Comparison of ENCODE assay signal across 14 mouse cellular contexts in the genomic region with DNA sequence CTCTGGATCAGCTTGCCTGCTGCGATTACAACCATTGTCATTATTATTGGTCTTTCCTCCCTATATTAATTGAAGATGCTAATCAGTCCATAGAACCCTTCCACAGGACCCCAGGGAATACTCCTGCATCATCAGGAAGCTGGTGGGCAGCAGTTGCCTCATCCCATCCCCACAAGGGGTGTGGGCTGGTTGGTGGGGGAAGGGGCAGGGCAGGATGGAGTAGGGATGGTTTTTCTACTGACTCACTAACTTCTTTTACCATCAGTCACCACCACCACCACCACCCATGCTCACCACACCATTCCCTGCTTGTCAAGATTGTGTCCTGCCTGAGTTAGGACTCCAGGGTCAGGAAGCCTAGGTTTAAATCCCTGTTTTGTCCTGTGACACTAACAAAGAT. TPM values are rescaled to one million over a fixed set of nuclear protein-coding genes. Genes with fewer than 3 reads are reported as not detected.
"Had no signal": no experiment of that assay in that cellular context is flagged by ENCODE, and none has a peak within 500 bp of the region (broad histone marks: within the 10 kb centered on the region; RNA-seq: fewer than 3 reads in every experiment).

No protein-coding gene starts in this region.

- H3K9me3 ChIP-seq: limb, embryonic 10.5 days; limb, embryonic 13.5 days; liver, embryonic 12.5 days; liver, embryonic 15.5 days; lung, embryonic 15.5 days; stomach, embryonic 15.5 days had no signal

- DNase-seq: kidney, adult 9 months; right cerebral cortex, postnatal 14 days; spleen, adult 18-20 months; thymus, adult 18-20 months; thymus, postnatal 36 days had no signal

- H3K4me3 ChIP-seq: liver, embryonic 12.5 days; liver, embryonic 15.5 days had no signal

- H3K27me3 ChIP-seq: limb, embryonic 13.5 days; lung, embryonic 15.5 days; stomach, embryonic 15.5 days had no signal

- H3K9ac ChIP-seq: liver, embryonic 12.5 days; liver, embryonic 15.5 days; stomach, embryonic 15.5 days had no signal

- H3K4me2 ChIP-seq: liver, embryonic 15.5 days had no signal

- H3K4me1 ChIP-seq: limb, embryonic 10.5 days; limb, embryonic 13.5 days; liver, embryonic 12.5 days; liver, embryonic 15.5 days; lung, embryonic 15.5 days; stomach, embryonic 15.5 days had no signal

- H3K27ac ChIP-seq: liver, embryonic 12.5 days; liver, embryonic 15.5 days; lung, embryonic 15.5 days; stomach, embryonic 15.5 days had no signal

- H3K36me3 ChIP-seq: limb, embryonic 10.5 days; limb, embryonic 13.5 days; liver, embryonic 12.5 days; liver, embryonic 15.5 days; lung, embryonic 15.5 days; stomach, embryonic 15.5 days had no signal

RNA-seq across cellular contexts. Expression of gene Timp1, which starts 0.8 kb away (rescaled TPM):
- total RNA-seq: layer of hippocampus, adult 18-20 months; megakaryocyte progenitor cell, adult 5-6 weeks; megakaryocyte-erythroid progenitor cell, adult 5-6 weeks had no signal

RNA-seq across cellular contexts. Expression of gene Syn1, which starts 51.6 kb away (rescaled TPM):
- total RNA-seq: megakaryocyte-erythroid progenitor cell, adult 5-6 weeks had no signal
